Mouse (Mus musculus) liver, embryonic 18 days (tissue): ENCODE results near the gene Mia2. TPM values are rescaled to one million over a fixed set of nuclear protein-coding genes. Genes with fewer than 3 reads are reported as not detected.

ENCODE experiments used
- polyA plus RNA-seq: library from polyadenylated mRNA; depleted of rRNA; stranded (reverse); fragments of >200 nt; gene quantifications from 2 replicates; pipeline ENCODE4 v1.2.3, GENCODE M21; 2012; rRNA removed

Mia2 gene
- 57.7 and 70.4 TPM in 2 replicates for polyA plus RNA-seq

DNA sequence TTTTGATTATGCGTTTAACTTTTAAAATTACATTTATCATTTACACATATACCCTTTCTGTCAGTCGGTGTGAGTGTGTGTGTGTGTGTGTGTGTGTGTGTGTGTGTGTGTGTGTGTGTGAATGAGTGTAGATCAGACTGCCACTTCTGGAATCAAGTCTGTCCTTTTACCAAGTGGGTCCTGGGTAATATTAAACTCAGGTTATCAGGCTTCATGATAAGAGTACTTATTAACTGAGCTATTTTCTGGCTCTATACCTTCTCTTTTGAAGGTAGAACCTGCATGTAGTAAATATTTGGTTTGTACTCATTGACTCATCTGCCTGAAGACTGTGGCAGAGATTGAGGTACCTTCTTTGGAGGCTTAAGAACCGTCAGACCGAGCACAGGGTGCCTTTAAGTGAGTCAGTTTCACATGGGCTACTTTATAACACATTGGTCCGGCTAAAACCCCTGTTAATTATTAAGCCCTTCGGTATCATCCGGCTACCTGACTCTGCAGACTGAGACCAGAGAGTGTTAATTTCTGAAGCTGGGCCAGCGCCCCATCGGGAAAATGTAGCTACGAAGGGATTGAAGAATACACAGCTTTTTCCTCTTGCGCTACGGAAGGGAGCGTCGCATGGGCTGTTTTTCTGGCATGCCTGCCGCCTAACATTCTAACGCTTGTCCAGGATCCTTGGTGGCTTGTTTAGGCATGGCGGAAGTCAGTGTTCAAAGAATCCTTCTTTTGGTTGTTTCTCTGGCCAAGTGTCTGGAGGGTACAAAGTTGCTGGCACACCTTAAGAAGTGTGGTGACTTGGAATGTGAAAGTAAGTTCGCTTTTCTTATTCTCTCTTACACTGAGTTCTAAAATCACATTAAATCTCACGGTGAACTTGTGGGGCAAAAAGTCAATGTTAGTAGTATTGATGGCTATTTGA lies at the start of gene Mia2:
Mia2 (plus strand) TSS at position 696 of the 922 bp plus-strand sequence.

DNA sequence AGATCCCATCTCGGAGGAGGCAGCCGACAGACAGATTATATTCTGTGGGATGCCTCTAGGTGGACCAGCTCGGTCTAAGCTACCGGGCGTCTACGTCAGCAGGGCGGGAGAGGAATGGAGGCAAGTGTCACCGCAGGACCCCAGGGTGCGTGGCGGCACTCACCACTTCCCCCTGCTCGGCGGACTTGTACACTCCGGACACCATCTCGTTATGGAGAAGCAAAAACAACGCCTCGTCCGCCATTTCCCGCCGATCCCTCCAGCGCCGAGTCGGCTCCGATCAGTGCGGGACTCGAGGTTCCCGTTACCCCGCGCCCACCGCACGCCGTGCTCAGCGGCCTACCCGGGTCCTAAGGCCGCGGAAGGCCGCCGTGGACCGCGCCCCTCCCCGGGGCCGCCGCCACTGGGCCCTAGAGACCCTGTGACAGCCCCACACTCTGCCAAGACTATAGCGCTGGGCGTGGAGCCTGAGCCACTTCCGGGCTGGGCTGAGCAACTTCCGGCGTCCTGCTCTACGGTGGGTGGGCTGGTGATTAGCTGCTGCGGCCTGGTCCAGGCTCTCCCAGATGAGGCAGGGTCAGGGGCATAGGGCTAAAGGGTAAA lies 34.5 kb upstream of the Mia2 start, which contains the start of gene Trappc6b:
Trappc6b (minus strand) TSS at position 480 of the 603 bp plus-strand sequence.

DNA sequence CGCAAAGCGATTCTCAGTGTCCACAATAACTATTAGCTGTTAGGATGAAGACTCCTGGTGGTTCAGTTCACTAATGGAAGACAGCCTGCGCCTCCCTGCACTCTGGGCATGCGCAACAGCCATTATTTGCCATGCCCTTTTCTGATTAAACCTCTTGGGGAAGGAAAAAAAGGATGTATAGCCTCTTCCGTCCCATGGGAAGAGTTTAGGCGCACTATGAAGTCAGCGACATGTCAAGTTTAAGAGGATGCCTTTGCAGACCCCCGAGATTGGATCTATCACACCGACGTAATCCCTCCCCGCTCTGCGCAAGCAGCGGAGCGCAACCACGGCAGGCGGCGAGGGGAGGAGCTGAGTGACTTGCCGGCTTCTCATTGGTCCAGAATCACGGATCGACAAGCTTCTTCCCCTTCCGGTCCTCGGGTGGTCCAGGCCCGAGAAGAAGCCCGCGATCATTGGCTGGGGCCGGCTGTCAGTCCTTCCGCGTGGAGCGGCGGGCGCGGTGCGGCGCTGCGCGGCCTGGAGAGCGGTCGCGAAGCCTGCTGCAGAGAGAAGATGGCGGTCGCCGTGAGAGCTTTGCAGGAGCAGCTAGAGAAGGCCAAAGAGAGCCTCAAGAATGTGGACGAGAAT lies 29.0 kb upstream of the Mia2 start, which contains the start of gene Pnn:
Pnn (plus strand) TSS at position 437 of the 630 bp plus-strand sequence.

DNA sequence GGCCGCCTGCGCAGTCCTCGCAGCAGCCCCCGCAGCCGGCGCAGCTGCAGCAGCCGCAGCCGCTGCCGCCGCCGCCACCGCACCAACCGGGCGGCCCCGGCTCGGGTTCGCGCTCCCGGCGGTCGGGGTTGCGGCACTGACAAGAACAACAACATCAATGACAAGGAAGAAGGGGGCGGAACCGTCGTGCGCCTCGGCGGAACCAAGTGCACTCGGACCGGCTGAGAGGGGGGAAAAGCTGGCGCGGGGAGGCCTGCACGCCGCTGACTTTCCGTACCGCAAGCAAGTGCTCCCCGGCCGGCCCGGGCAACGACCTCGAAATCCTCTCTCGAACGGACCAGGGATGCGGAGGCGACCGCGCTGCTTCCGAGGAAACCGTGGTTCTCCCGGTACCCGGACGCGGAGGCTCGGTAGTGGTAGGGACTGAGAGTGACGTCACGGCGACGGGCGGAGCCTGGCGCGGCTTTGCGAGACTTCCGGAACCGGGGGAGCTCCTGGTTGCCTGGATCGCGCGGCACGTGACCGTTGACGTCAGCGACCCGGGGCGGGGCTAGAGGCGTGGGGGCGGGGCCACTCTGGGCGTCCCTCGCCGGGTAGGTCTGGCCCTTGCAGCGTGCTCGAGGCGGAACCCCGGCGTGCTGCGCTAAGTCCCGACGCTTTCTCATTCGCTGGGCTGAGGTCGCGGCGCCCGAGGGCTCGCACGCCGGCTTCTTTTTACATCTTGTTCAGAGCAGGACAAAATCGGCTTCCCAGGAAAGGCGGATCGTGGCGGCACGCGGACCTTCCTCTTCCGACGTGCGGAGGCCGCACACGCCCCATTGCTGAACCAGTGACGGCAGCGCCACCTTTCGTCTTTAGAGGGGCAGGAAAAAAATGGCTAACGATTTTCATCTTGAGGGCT lies 124.0 kb downstream of the Mia2 start, which contains the start of gene Fbxo33:
Fbxo33 (minus strand) TSS at position 401 of the 901 bp plus-strand sequence.

Other genes starting within 250 kb of the Mia2 start
- gene Sec23a, start 83.8 kb upstream of the Mia2 start, polyA plus RNA-seq = 22.6 and 23.4 TPM in 2 replicates
- 11.7 and 13.8 TPM in 2 replicates for gene Gemin2, start 82.4 kb upstream of the Mia2 start, polyA plus RNA-seq
- 33.0 and 44.9 TPM in 2 replicates for gene Trappc6b, start 34.3 kb upstream of the Mia2 start, polyA plus RNA-seq
- 31.9 and 39.2 TPM in 2 replicates for gene Pnn, start 28.9 kb upstream of the Mia2 start, polyA plus RNA-seq
- 5.6 and 6.3 TPM in 2 replicates for gene Fbxo33, start 123.9 kb downstream of the Mia2 start, polyA plus RNA-seq